Mouse (Mus musculus) cerebellum, adult 8-10 months (tissue): Measurements from ENCODE around the gene Frmd4b.

Experiments used
- DNase-seq: peaks from one replicate; pipeline ENCODE4 v3.0.0; 2022

The Frmd4b gene

DNA sequence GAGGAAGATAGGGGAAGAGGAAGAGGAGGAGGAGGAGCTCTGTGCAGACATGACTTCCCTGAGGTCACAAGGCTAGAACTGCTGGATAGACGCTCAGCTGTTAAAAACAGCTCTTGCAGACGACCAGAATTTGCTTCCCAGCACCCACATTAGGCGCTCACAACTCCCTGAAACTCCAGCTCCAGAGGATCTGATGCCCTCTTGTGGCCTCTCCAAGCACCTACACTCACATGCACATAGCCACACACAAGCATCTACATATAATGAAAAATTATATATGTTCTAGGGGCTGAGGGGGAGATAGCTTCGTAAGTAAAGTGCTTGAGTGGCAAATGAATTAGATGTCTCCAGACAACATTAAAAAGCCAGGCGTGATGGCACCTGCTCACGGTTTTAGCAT, 378.0 kb downstream of the Frmd4b start:
- DNase-seq: no peak
